Mouse (Mus musculus): ENCODE data around the gene Taar5. TPM values are rescaled to one million over a fixed set of nuclear protein-coding genes. Genes with fewer than 3 reads are reported as not detected.

The Taar5 gene
- total RNA-seq (2021) = not detected

- DNase-seq = no peak
These were observed at the start of gene Taar5 for GRCm38 (mm10) chr10:23970656-23971165. Taar5 (plus strand) TSS chr10:23970706.

GRCm38 (mm10) chr10:23922468-23922867 lies 48.0 kb upstream of the Taar5 start:
- DNase-seq = no peak

- no peak for DNase-seq
These were observed 46.6 kb upstream of the Taar5 start for GRCm38 (mm10) chr10:23923941-23924340.

GRCm38 (mm10) chr10:23937613-23938012 lies 32.9 kb upstream of the Taar5 start:
- no peak for DNase-seq

GRCm38 (mm10) chr10:23938312-23938711 lies 32.2 kb upstream of the Taar5 start, which contains the start of gene Taar2:
Taar2 (plus strand) TSS chr10:23938572.
- no peak for DNase-seq

- DNase-seq = no peak
These were observed 28.0 kb upstream of the Taar5 start for GRCm38 (mm10) chr10:23942465-23942864.

GRCm38 (mm10) chr10:23948026-23948425 lies 22.5 kb upstream of the Taar5 start:
- no peak for DNase-seq

- DNase-seq = no peak
These were observed 20.9 kb upstream of the Taar5 start, which contains the start of gene Taar3 for GRCm38 (mm10) chr10:23949508-23950005. Taar3 (plus strand) TSS chr10:23949558.

GRCm38 (mm10) chr10:23951714-23952113 lies 18.8 kb upstream of the Taar5 start:
- no peak for DNase-seq

- DNase-seq = no peak
These were observed 11.4 kb upstream of the Taar5 start for GRCm38 (mm10) chr10:23959071-23959470.

GRCm38 (mm10) chr10:23960444-23960915 lies 10.0 kb upstream of the Taar5 start, which contains the start of gene Taar4:
Taar4 (plus strand) TSS chr10:23960494.
- no peak for DNase-seq

- no peak for DNase-seq
These were observed 7.1 kb upstream of the Taar5 start for GRCm38 (mm10) chr10:23963444-23963843.

GRCm38 (mm10) chr10:23964921-23965610 lies 5.4 kb upstream of the Taar5 start:
- DNase-seq = no peak

GRCm38 (mm10) chr10:23971256-23971655 lies 750 bp downstream of the Taar5 start:
- no peak for DNase-seq

GRCm38 (mm10) chr10:23977958-23978357 lies 7.5 kb downstream of the Taar5 start:
- no peak for DNase-seq

- DNase-seq = peak; percentile 64 to 67
These were observed 8.6 kb downstream of the Taar5 start for GRCm38 (mm10) chr10:23978901-23979705.

GRCm38 (mm10) chr10:23985546-23985945 lies 15.0 kb downstream of the Taar5 start, which contains the start of gene Taar6:
Taar6 (minus strand) TSS chr10:23985646.
- DNase-seq = no peak

GRCm38 (mm10) chr10:23986419-23986818 lies 15.9 kb downstream of the Taar5 start:
- DNase-seq = no peak

- no peak for DNase-seq
These were observed 22.9 kb downstream of the Taar5 start, which contains the start of gene Taar7a for GRCm38 (mm10) chr10:23993381-23993780. Taar7a (minus strand) TSS chr10:23993481.

GRCm38 (mm10) chr10:23999639-24000038 lies 29.1 kb downstream of the Taar5 start, which contains the start of gene Taar7b:
Taar7b (plus strand) TSS chr10:23999939.
- no peak for DNase-seq

GRCm38 (mm10) chr10:24006442-24006841 lies 35.9 kb downstream of the Taar5 start:
- DNase-seq = no peak

GRCm38 (mm10) chr10:24007034-24007433 lies 36.5 kb downstream of the Taar5 start:
- no peak for DNase-seq

GRCm38 (mm10) chr10:24008143-24008542 lies 37.6 kb downstream of the Taar5 start:
- DNase-seq = no peak

Measured in layer of hippocampus, postnatal 36 days (tissue).